Mouse (Mus musculus): Measurements from ENCODE around the gene Cpn2.

- no peak for TF ChIP-seq POLR2A (IDR thresholded peaks at IDR 0.05; ENCODE audit: low read depth, low read length)
- no peak for TF ChIP-seq CTCF (IDR thresholded peaks at IDR 0.05; ENCODE audit: extremely low read depth, insufficient read depth, insufficient read length, insufficient replicate concordance)
These were observed 23.1 kb downstream of the Cpn2 start for GRCm38 (mm10) chr16:30244037-30244700.
